23 mouse cellular contexts compared by ENCODE assay signal in the genomic region with DNA sequence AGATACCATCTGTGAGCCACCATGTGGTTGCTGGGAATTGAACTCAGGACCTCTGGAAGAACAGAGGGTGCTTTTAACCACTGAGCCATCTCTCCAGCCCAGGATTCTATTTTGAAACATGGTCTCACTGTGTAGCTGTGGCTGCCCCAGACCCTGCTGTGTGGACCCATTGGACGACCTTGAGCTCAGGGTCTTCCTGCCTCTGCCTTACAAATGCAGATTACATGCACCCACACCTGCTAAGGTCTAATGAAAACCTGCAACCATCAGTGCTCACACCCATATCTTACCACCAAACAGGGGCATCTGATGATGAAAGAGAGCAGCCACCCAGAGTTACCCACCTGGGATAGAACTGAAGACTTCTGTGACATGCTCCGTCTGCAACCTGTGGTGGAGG. TPM values are rescaled to one million over a fixed set of nuclear protein-coding genes. Genes with fewer than 3 reads are reported as not detected.
"Had no signal": no experiment of that assay in that cellular context is flagged by ENCODE, and none has a peak within 500 bp of the region (broad histone marks: within the 10 kb centered on the region; RNA-seq: fewer than 3 reads in every experiment).

No protein-coding gene starts in this region.

- H3K27me3 ChIP-seq: limb, embryonic 13.5 days; liver, embryonic 12.5 days; liver, embryonic 15.5 days; lung, embryonic 15.5 days; midbrain, embryonic 12.5 days had no signal

- H3K9ac ChIP-seq: limb, embryonic 13.5 days; liver, embryonic 12.5 days; liver, embryonic 15.5 days; lung, embryonic 15.5 days; midbrain, embryonic 12.5 days had no signal

- H3K27ac ChIP-seq: limb, embryonic 10.5 days; limb, embryonic 13.5 days; liver, embryonic 15.5 days; lung, embryonic 15.5 days; midbrain, embryonic 12.5 days; stomach, postnatal 0 days had no signal

- H3K4me1 ChIP-seq: limb, embryonic 10.5 days; lung, embryonic 15.5 days; midbrain, embryonic 12.5 days had no signal

- H3K4me3 ChIP-seq: limb, embryonic 10.5 days; limb, embryonic 13.5 days; liver, embryonic 12.5 days; liver, embryonic 15.5 days; lung, embryonic 15.5 days; midbrain, embryonic 12.5 days had no signal

- DNase-seq: kidney, adult 9 months; kidney, postnatal 14 days; kidney, postnatal 4 days; right cerebral cortex, postnatal 4 days; thymus, adult 2 months; thymus, postnatal 14 days; thymus, postnatal 4 days had no signal

- H3K9me3 ChIP-seq: limb, embryonic 10.5 days; limb, embryonic 13.5 days; liver, embryonic 12.5 days; liver, embryonic 15.5 days; lung, embryonic 15.5 days; midbrain, embryonic 12.5 days had no signal

RNA-seq across cellular contexts. Expression of gene Gm5767, which starts 24.3 kb away (rescaled TPM):
- total RNA-seq: layer of hippocampus, adult 18-20 months; layer of hippocampus, postnatal 14 days; left cerebral cortex, adult 8-10 months; left cerebral cortex, postnatal 14 days; midbrain, postnatal 0 days had no signal
- polyA plus RNA-seq: kidney, embryonic 16.5 days; limb, embryonic 10.5 days; limb, embryonic 13.5 days; liver, embryonic 12.5 days; liver, embryonic 15.5 days; lung, embryonic 15.5 days; midbrain, embryonic 12.5 days; midbrain, postnatal 0 days; neural tube, embryonic 11.5 days; neural tube, embryonic 14.5 days; stomach, embryonic 14.5 days; stomach, postnatal 0 days had no signal
